Mouse (Mus musculus) liver, postnatal 0 days (tissue): ENCODE data around the gene Srsf3.

ENCODE experiments used
- CTCF ChIP-seq: sonication (generic); IDR thresholded peaks from 2 replicates; pipeline ENCODE4 v1.5.1; 2016; ENCODE audit warnings: antibody characterized with exemption, low read depth
- EP300 ChIP-seq: IDR thresholded peaks from 2 replicates; pipeline ENCODE4 v1.6.1; 2016; ENCODE audit warnings: antibody characterized with exemption, low read depth, mild to moderate bottlenecking

- TF ChIP-seq CTCF: no peak
- TF ChIP-seq EP300: no peak
These were observed 32.0 kb upstream of the Srsf3 start for GRCm38 (mm10) chr17:29000465-29000864.
